Mouse (Mus musculus) left cerebral cortex, adult 8-10 months (tissue): ENCODE results near the gene Ssr1. TPM values are rescaled to one million over a fixed set of nuclear protein-coding genes. Genes with fewer than 3 reads are reported as not detected.

ENCODE experiments used
- DNase-seq, 2 experiments: peaks; one replicate each; pipeline ENCODE4 v3.0.0; 2022; ENCODE audit warnings: low spot score in 2 of 2
- total RNA-seq, 4 experiments: library from RNA; stranded (reverse); gene quantifications; 2 replicates each; pipeline ENCODE4 v1.2.4; 2022

The Ssr1 gene
- total RNA-seq, 4 experiments from 2014 or later, result 96.9 to 110 (median 100) TPM

- no peak for DNase-seq
These were observed 74.2 kb downstream of the Ssr1 start for GRCm38 (mm10) chr13:37919711-37920277.

GRCm38 (mm10) chr13:37918336-37919261 lies 75.4 kb downstream of the Ssr1 start:
- DNase-seq, result no peak

Other genes with a start within 250 kb of the Ssr1 start
- gene Rreb1, start 215.8 kb downstream of the Ssr1 start, total RNA-seq, result 10 to 100 TPM; 30.6 to 49.4 (median 43.4) TPM
- 10 to 100 TPM; 27.2 to 28.4 (median 27.5) TPM for gene Riok1, start 42.8 kb upstream of the Ssr1 start, total RNA-seq
- 1 to 10 TPM; 5.1 to 7.9 (median 6.3) TPM for gene Cage1, start 42.9 kb upstream of the Ssr1 start, total RNA-seq
- under 1 TPM; 0.32 to 0.63 (median 0.34) TPM for gene Dsp, start 157.1 kb upstream of the Ssr1 start, total RNA-seq
- gene Snrnp48, start 210.7 kb upstream of the Ssr1 start, total RNA-seq, result 10 to 100 TPM; 15.4 to 21.9 (median 18.8) TPM